Mouse (Mus musculus): ENCODE results near the gene Vstm2a. TPM values are rescaled to one million over a fixed set of nuclear protein-coding genes. Genes with fewer than 3 reads are reported as not detected.

The Vstm2a gene
- 79.3 and 81.2 TPM in 2 replicates for polyA plus RNA-seq (2012; rRNA removed)

GRCm38 (mm10) chr11:16257473-16257921 lies at the start of gene Vstm2a:
TSS of gene Vstm2a (plus strand) at chr11:16257724.

Measured in central nervous system, embryonic 18 days (tissue).